Mouse (Mus musculus): ENCODE measurements around the gene Abcb6.

The Abcb6 gene

GRCm38 (mm10) chr1:75142301-75143261, 37.6 kb downstream of the Abcb6 start, which contains the start of the genes Cnppd1 and Retreg2:
Gene Cnppd1 (minus strand): TSS chr1:75142711.
Gene Retreg2 (plus strand): TSS chr1:75142778.
- DNase-seq, result peak; percentile 97

- DNase-seq, result peak; percentile 77
Observed at GRCm38 (mm10) chr1:75141486-75142190, 38.6 kb downstream of the Abcb6 start.

GRCm38 (mm10) chr1:75140601-75141190, 39.5 kb downstream of the Abcb6 start:
- DNase-seq, result peak; percentile 35

GRCm38 (mm10) chr1:75138448-75138847, 41.7 kb downstream of the Abcb6 start:
- no peak for DNase-seq

GRCm38 (mm10) chr1:75136730-75137129, 43.5 kb downstream of the Abcb6 start:
- DNase-seq, result no peak

- no peak for DNase-seq
Observed at GRCm38 (mm10) chr1:75136293-75136692, 43.9 kb downstream of the Abcb6 start.

- DNase-seq, result no peak
Observed at GRCm38 (mm10) chr1:75133421-75134207, 46.6 kb downstream of the Abcb6 start, which contains the start of gene Slc23a3. Gene Slc23a3 (minus strand): TSS chr1:75133890.

- no peak for DNase-seq
Observed at GRCm38 (mm10) chr1:75128641-75129040, 51.6 kb downstream of the Abcb6 start.

GRCm38 (mm10) chr1:75125418-75125817, 54.8 kb downstream of the Abcb6 start:
- no peak for DNase-seq

- DNase-seq, result peak; percentile 97
Observed at GRCm38 (mm10) chr1:75124346-75125321, 55.6 kb downstream of the Abcb6 start, which contains the start of gene Nhej1. Gene Nhej1 (minus strand): TSS chr1:75125200.

- DNase-seq, result peak; percentile 19
Observed at GRCm38 (mm10) chr1:75122211-75122610, 58.0 kb downstream of the Abcb6 start.
